Mouse (Mus musculus): ENCODE data around the gene Nup50.

DNA sequence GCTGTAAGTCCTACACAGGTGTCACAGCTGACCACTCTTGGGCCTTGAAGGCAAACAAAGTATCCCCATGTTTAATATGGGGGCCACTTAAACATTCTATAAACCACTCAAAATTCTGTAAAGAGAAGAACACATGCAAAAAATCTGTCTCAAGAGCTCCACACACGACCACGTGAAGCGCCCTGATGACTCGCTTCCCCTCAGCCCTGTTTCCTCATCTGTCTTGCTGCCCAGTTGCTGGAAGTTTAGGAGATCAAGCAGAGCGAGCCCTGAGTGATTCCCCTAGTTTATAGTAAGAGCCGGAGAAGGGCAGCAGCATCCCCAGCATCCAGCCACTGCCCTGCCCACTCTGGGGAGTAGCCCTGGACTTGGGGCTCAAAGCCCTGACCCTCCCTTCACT, 36.7 kb downstream of the Nup50 start:
- TF ChIP-seq CTCF (IDR thresholded peaks at IDR 0.05; ENCODE audit: low read depth) (no peak), EP300 (IDR thresholded peaks at IDR 0.05; ENCODE audit: low read depth) (no peak)
